Mouse (Mus musculus) MEL (cell line): ENCODE results near the gene Timeless. TPM values are rescaled to one million over a fixed set of nuclear protein-coding genes. Genes with fewer than 3 reads are reported as not detected.
A peak's percentile ranks its signal among the peaks of the same experiment; 100 is the strongest.

Experiments
- DNase-seq: peaks from one replicate; pipeline ENCODE4 v3.0.0; 2011; ENCODE audit warnings: low read depth, low spot score
- H3K27ac ChIP-seq: 2 replicates; pipeline ENCODE4 v1.5.1; 2012; ENCODE audit warnings: low read depth, mild to moderate bottlenecking, control low read depth, low read length, moderate library complexity; ENCODE audit not compliant: control insufficient read depth
- H3K27me3 ChIP-seq, 2 experiments: fragments of 150-350 bp in 1 of 2; sonication (generic) in 1 of 2; 2 replicates each; pipeline ENCODE4 v1.6.1; 2012; ENCODE audit warnings: low read length in 2 of 2, mild to moderate bottlenecking in 2 of 2, improper control_type of control experiment in 1 of 2, moderate library complexity in 1 of 2; ENCODE audit not compliant: insufficient read depth in 2 of 2, control insufficient read depth in 1 of 2
- H3K36me3 ChIP-seq, 2 experiments: 2 replicates each; pipeline ENCODE4 v1.6.1; 2012 to 2014; ENCODE audit warnings: low read length in 2 of 2, improper control_type of control experiment in 1 of 2, inconsistent platforms in 1 of 2, mild to moderate bottlenecking in 1 of 2; ENCODE audit not compliant: insufficient read depth in 2 of 2, control insufficient read depth in 1 of 2
- H3K4me1 ChIP-seq, 2 experiments: fragments of 150-350 bp in 1 of 2; sonication (generic) in 1 of 2; 2 replicates each; pipeline ENCODE4 v1.6.1; 2012; ENCODE audit warnings: low read length in 2 of 2, improper control_type of control experiment in 1 of 2, mild to moderate bottlenecking in 1 of 2; ENCODE audit not compliant: insufficient read depth in 2 of 2, control insufficient read depth in 1 of 2
- H3K4me3 ChIP-seq, 2 experiments: fragments of 150-350 bp in 1 of 2; sonication (generic) in 1 of 2; 2 replicates each; pipeline ENCODE4 v1.5.1; 2012; ENCODE audit warnings: low read depth in 2 of 2, low read length in 2 of 2, mild to moderate bottlenecking in 2 of 2, moderate library complexity in 2 of 2, control low read depth in 1 of 2, improper control_type of control experiment in 1 of 2; ENCODE audit not compliant: control insufficient read depth in 1 of 2, insufficient read depth in 1 of 2
- H3K79me2 ChIP-seq: 2 replicates; pipeline ENCODE4 v1.6.1; 2012; ENCODE audit warnings: mild to moderate bottlenecking, low read length, moderate library complexity; ENCODE audit not compliant: control insufficient read depth, poor library complexity, insufficient read depth
- H3K9ac ChIP-seq: 2 replicates; pipeline ENCODE4 v1.6.1; 2012; ENCODE audit warnings: low read depth, mild to moderate bottlenecking, control low read depth, low read length, moderate library complexity; ENCODE audit not compliant: control insufficient read depth, poor library complexity, severe bottlenecking
- H3K9me3 ChIP-seq: fragments of 150-350 bp; sonication (generic); replicated peaks from 2 replicates; pipeline ENCODE4 v1.6.1; 2012; ENCODE audit warnings: mild to moderate bottlenecking, low read length, improper control_type of control experiment, moderate library complexity; ENCODE audit not compliant: insufficient read depth
- ETS1 ChIP-seq: IDR thresholded peaks from 2 replicates; pipeline ENCODE4 v1.6.1; 2012; ENCODE audit warnings: low read depth, mild to moderate bottlenecking, inconsistent platforms, low read length, improper control_type of control experiment, moderate library complexity
- POLR2AphosphoS2 ChIP-seq: IDR thresholded peaks from 2 replicates; pipeline ENCODE4 v1.6.1; 2011; ENCODE audit warnings: low read length, improper control_type of control experiment
- polyA plus RNA-seq, 2 experiments: library from polyadenylated mRNA; stranded (reverse) in 1 of 2; unstranded in 1 of 2; fragments of >175 nt in 1 of 2; fragments of >200 nt in 1 of 2; gene quantifications; 2 replicates each; pipeline versions ENCODE4 v1.2.1 to v1.2.4; 2012; ENCODE audit warnings: low replicate concordance in 2 of 2, low read depth in 1 of 2; ENCODE audit not compliant: insufficient read length in 2 of 2, insufficient read depth in 1 of 2, missing spikeins in 1 of 2
- total RNA-seq: library from RNA; depleted of rRNA; stranded (reverse); fragments of 300-350 nt; gene quantifications from 2 replicates; pipeline ENCODE4 v1.2.3, GENCODE M21; 2012; rRNA removed

The Timeless gene
- total and polyA plus RNA-seq, 3 experiments: 49.3 to 627 (median 89.8) TPM

DNA sequence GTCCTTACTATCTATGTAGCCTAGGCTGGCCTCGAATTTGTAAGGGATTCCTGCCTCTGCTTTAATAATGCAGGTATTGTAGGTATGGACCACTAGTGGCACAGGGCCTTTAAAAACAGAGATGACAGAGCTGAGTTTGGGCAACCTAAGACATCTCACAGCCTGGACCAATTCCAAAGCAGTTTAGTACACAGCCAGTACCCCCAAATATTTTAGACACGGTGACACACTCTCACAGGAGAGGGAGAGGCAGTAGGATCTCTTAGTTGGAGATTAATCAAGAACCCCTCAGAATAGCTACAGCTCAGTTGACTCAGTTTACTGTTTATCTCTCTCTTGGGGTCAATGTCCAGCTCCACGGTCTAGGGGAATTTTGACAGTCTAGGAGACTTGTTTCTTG lies 70.5 kb downstream of the Timeless start:
- Histone ChIP-seq H3K4me3 (peak overlapping the region; percentile 68 to 85), H3K27ac (peak overlapping the region; percentile 93), H3K9me3 (no peaks in the 10 kb centered on the region), H3K9ac (peak overlapping the region; percentile 90), H3K4me1 (peaks cover 5 to 16% of the 10 kb centered on the region in 2 experiments), H3K27me3 (no peaks in the 10 kb centered on the region), H3K79me2 (peaks cover 6% of the 10 kb centered on the region; the same call in 1 of the 2 replicates), H3K36me3 (peaks cover 0 to 18% of the 10 kb centered on the region in 2 experiments; a peak in 2 of 4 replicates)
- peak; percentile 61 for DNase-seq
- TF ChIP-seq ETS1: 0 out of 2 replicates have a peak, but pooled peaks have one; percentile 27
- TF ChIP-seq POLR2AphosphoS2: no peak

Other genes starting within 250 kb of the Timeless start
- not detected in 2 replicates for gene Hsd17b6, start 224.5 kb upstream of the Timeless start, total RNA-seq
- gene Hsd17b6, start 224.5 kb upstream of the Timeless start, polyA plus RNA-seq: under 1 TPM in 1 of 2 experiments, not detected in 1; 0.15 TPM
- 59.6 and 74.0 TPM in 2 replicates for gene Prim1, start 216.9 kb upstream of the Timeless start, total RNA-seq
- gene Prim1, start 216.9 kb upstream of the Timeless start, polyA plus RNA-seq: 10 to 100 TPM in 1 of 2 experiments, not detected in 1; 71.5 TPM
- gene Naca, start 196.5 kb upstream of the Timeless start, total RNA-seq: 1,577 and 1,612 TPM in 2 replicates
- 1,000 to 10,000 TPM in 1 of 2 experiments, 100 to 1,000 TPM in 1; 202 to 1,039 TPM for gene Naca, start 196.5 kb upstream of the Timeless start, polyA plus RNA-seq
- gene Ptges3, start 173.1 kb upstream of the Timeless start, total RNA-seq: 233 and 240 TPM in 2 replicates
- gene Ptges3, start 173.1 kb upstream of the Timeless start, polyA plus RNA-seq: 100 to 1,000 TPM; 216 to 627 TPM
- gene Atp5b, start 148.8 kb upstream of the Timeless start, total RNA-seq: 2,164 and 2,193 TPM in 2 replicates
- 1,000 to 10,000 TPM in 1 of 2 experiments, 100 to 1,000 TPM in 1; 545 to 2,318 TPM for gene Atp5b, start 148.8 kb upstream of the Timeless start, polyA plus RNA-seq
- gene Baz2a, start 140.5 kb upstream of the Timeless start, total RNA-seq: 5.5 and 8.2 TPM in 2 replicates
- 10 to 100 TPM; 33.8 to 46.0 TPM for gene Baz2a, start 140.5 kb upstream of the Timeless start, polyA plus RNA-seq
- gene Rbms2, start 51.8 kb upstream of the Timeless start, total RNA-seq: 5.1 and 5.8 TPM in 2 replicates
- 10 to 100 TPM in 1 of 2 experiments, not detected in 1; 23.5 TPM for gene Rbms2, start 51.8 kb upstream of the Timeless start, polyA plus RNA-seq
- 11.8 and 15.6 TPM in 2 replicates for gene Gls2, start 37.6 kb upstream of the Timeless start, total RNA-seq
- gene Gls2, start 37.6 kb upstream of the Timeless start, polyA plus RNA-seq: 10 to 100 TPM in 1 of 2 experiments, not detected in 1; 17.8 TPM
- gene Spryd4, start 20.3 kb upstream of the Timeless start, total RNA-seq: 13.8 and 17.2 TPM in 2 replicates
- 10 to 100 TPM in 1 of 2 experiments, not detected in 1; 19.6 TPM for gene Spryd4, start 20.3 kb upstream of the Timeless start, polyA plus RNA-seq
- not detected in 2 replicates for gene Mip, start 6.2 kb upstream of the Timeless start, total RNA-seq
- under 1 TPM in 1 of 2 experiments, not detected in 1; 0.04 TPM for gene Mip, start 6.2 kb upstream of the Timeless start, polyA plus RNA-seq
- gene Apon, start 22.0 kb downstream of the Timeless start, total RNA-seq: 0.27 and 0.46 TPM in 2 replicates
- gene Apon, start 22.0 kb downstream of the Timeless start, polyA plus RNA-seq: under 1 TPM in 1 of 2 experiments, not detected in 1; 0.46 TPM
- not detected in 2 replicates for gene Apof, start 36.6 kb downstream of the Timeless start, total RNA-seq
- gene Apof, start 36.6 kb downstream of the Timeless start, polyA plus RNA-seq: not detected
- gene Stat2, start 38.5 kb downstream of the Timeless start, total RNA-seq: 3.4 and 3.6 TPM in 2 replicates
- 1 to 10 TPM in 1 of 2 experiments, not detected in 1; 6.6 TPM for gene Stat2, start 38.5 kb downstream of the Timeless start, polyA plus RNA-seq
- 0.12 and 0.20 TPM in 2 replicates for gene Il23a, start 66.7 kb downstream of the Timeless start, total RNA-seq
- gene Il23a, start 66.7 kb downstream of the Timeless start, polyA plus RNA-seq: under 1 TPM in 1 of 2 experiments, not detected in 1; 0.29 TPM
- 6.8 and 7.9 TPM in 2 replicates for gene Pan2, start 71.3 kb downstream of the Timeless start, total RNA-seq
- gene Pan2, start 71.3 kb downstream of the Timeless start, polyA plus RNA-seq: 10 to 100 TPM in 1 of 2 experiments, not detected in 1; 28.6 TPM
- gene Cnpy2, start 90.4 kb downstream of the Timeless start, total RNA-seq: 92.4 and 98.1 TPM in 2 replicates
- gene Cnpy2, start 90.4 kb downstream of the Timeless start, polyA plus RNA-seq: 100 to 1,000 TPM in 1 of 2 experiments, not detected in 1; 107 TPM
- gene Cs, start 105.7 kb downstream of the Timeless start, total RNA-seq: 161 and 187 TPM in 2 replicates
- gene Cs, start 105.7 kb downstream of the Timeless start, polyA plus RNA-seq: 100 to 1,000 TPM; 133 to 256 TPM
- 6.8 and 7.7 TPM in 2 replicates for gene Coq10a, start 136.9 kb downstream of the Timeless start, total RNA-seq
- 10 to 100 TPM in 1 of 2 experiments, not detected in 1; 14.1 TPM for gene Coq10a, start 136.9 kb downstream of the Timeless start, polyA plus RNA-seq
- gene Ankrd52, start 145.1 kb downstream of the Timeless start, total RNA-seq: 9.5 and 10.0 TPM in 2 replicates
- gene Ankrd52, start 145.1 kb downstream of the Timeless start, polyA plus RNA-seq: 10 to 100 TPM in 1 of 2 experiments, not detected in 1; 39.9 TPM
- not detected in 2 replicates for gene Slc39a5, start 169.2 kb downstream of the Timeless start, total RNA-seq
- not detected for gene Slc39a5, start 169.2 kb downstream of the Timeless start, polyA plus RNA-seq
- 33.7 and 39.9 TPM in 2 replicates for gene Nabp2, start 179.4 kb downstream of the Timeless start, total RNA-seq
- 100 to 1,000 TPM; 166 to 249 TPM for gene Nabp2, start 179.4 kb downstream of the Timeless start, polyA plus RNA-seq
- gene Rnf41, start 179.6 kb downstream of the Timeless start, total RNA-seq: 25.4 and 28.1 TPM in 2 replicates
- 10 to 100 TPM in 1 of 2 experiments, not detected in 1; 27.4 TPM for gene Rnf41, start 179.6 kb downstream of the Timeless start, polyA plus RNA-seq
- gene Smarcc2, start 227.2 kb downstream of the Timeless start, total RNA-seq: 22.3 and 24.8 TPM in 2 replicates
- 100 to 1,000 TPM in 1 of 2 experiments, 10 to 100 TPM in 1; 68.8 to 226 TPM for gene Smarcc2, start 227.2 kb downstream of the Timeless start, polyA plus RNA-seq